Mouse (Mus musculus) midbrain, postnatal 0 days (tissue): ENCODE data around the gene Katnal1. TPM values are rescaled to one million over a fixed set of nuclear protein-coding genes. Genes with fewer than 3 reads are reported as not detected.

Experiments
- ATAC-seq: fragments of 200-750 bp; cut with Nextera tagmentation; 2 replicates; pipeline ENCODE4 v1.8.0; 2017; ENCODE audit warnings: moderate number of reproducible peaks, mild to moderate bottlenecking, moderate TSS enrichment, moderate library complexity; ENCODE audit not compliant: low FRiP score
- DNase-seq: peaks from one replicate; pipeline ENCODE4 v3.0.0-alpha.2; 2015; ENCODE audit warnings: low spot score
- H3K27ac ChIP-seq: fragments of 300-500 bp; sonication (generic); 2 replicates; pipeline ENCODE4 v1.5.1; 2014; ENCODE audit warnings: low read depth, mild to moderate bottlenecking, low read length, mixed read lengths
- H3K27me3 ChIP-seq: fragments of 300-500 bp; sonication (generic); 2 replicates; pipeline ENCODE4 v1.6.1; 2014; ENCODE audit warnings: low read length, control low read depth, mixed read lengths; ENCODE audit not compliant: insufficient read depth
- H3K36me3 ChIP-seq: fragments of 300-500 bp; sonication (generic); 2 replicates; pipeline ENCODE4 v1.6.1; 2014; ENCODE audit warnings: low read length, control low read depth, mixed read lengths; ENCODE audit not compliant: insufficient read depth
- H3K4me1 ChIP-seq: fragments of 300-500 bp; sonication (generic); 2 replicates; pipeline ENCODE4 v1.6.1; 2014; ENCODE audit warnings: mild to moderate bottlenecking, control low read depth, antibody characterized with exemption, low read length, mixed read lengths; ENCODE audit not compliant: insufficient read depth
- H3K4me2 ChIP-seq: fragments of 300-500 bp; sonication (generic); 2 replicates; pipeline ENCODE4 v1.6.1; 2014; ENCODE audit warnings: low read depth, mild to moderate bottlenecking, low read length, mixed read lengths; ENCODE audit not compliant: poor library complexity, severe bottlenecking
- H3K4me3 ChIP-seq: fragments of 300-500 bp; sonication (generic); 2 replicates; pipeline ENCODE4 v1.5.1; 2014; ENCODE audit warnings: low read depth, mild to moderate bottlenecking, low read length, moderate library complexity
- H3K9ac ChIP-seq: fragments of 300-500 bp; sonication (generic); replicated peaks from 2 replicates; pipeline ENCODE4 v1.6.1; 2014; ENCODE audit warnings: mild to moderate bottlenecking, low read length, moderate library complexity, mixed read lengths; ENCODE audit not compliant: poor library complexity, severe bottlenecking
- H3K9me3 ChIP-seq: fragments of 300-500 bp; sonication (generic); 2 replicates; pipeline ENCODE4 v1.6.1; 2016; ENCODE audit warnings: low read length, control low read depth
- CTCF ChIP-seq: IDR thresholded peaks from 2 replicates; pipeline ENCODE4 v1.5.1; 2016; ENCODE audit warnings: antibody characterized with exemption, mild to moderate bottlenecking
- WGBS: fragments of 180-500 bp; shearing (Covaris S2); extraction: QIAGEN DNeasy Blood & Tissue Kit; methylation state at CpG from one replicate; pipeline ENCODE4 v1.1.7; 2014; 5-methylcytosine and 5-hydroxymethylcytosine counted together
- polyA plus RNA-seq: library from polyadenylated mRNA; unstranded; fragments of >200 nt; fragmentation: Nextera tagmentation; extraction: Ambion mirVana; gene quantifications from 2 replicates; pipeline ENCODE4 v1.2.1, GENCODE M21; 2015
- total RNA-seq: library from RNA; depleted of rRNA; stranded (reverse); fragments of >200 nt; gene quantifications from 2 replicates; pipeline ENCODE4 v1.2.3, GENCODE M21; 2014

The Katnal1 gene
- total and polyA plus RNA-seq, 2 experiments from 2014 or later, result 31.4 to 38.0 TPM

DNA sequence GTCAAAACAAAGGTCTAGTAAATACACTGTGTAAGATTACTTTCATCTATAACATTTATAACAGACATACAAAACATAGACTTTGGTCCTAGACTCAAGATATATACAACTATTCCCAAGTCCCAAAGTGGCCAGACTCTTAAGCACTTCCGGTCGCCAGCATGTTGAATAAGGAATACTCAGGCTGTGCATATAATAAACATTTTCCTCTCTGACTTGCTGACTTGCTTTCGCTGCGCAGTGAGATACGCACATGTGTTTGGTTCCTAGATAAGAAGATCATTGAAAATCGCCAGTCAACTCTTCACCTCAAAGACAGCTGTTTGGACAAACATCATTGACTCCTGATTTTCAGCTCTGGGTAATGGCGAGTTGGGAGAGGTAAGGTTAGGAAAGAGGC, 61.9 kb downstream of the Katnal1 start:
- WGBS, result 92% methylated on average over 7 of the region's 7 CpGs
- H3K9me3 ChIP-seq, result no peaks in the 10 kb centered on the region
- H3K4me1 ChIP-seq, result no peaks in the 10 kb centered on the region

GRCm38 (mm10) chr5:148866571-148866970, 62.5 kb downstream of the Katnal1 start:
- no peak overlapping the region for H3K4me2 ChIP-seq
- H3K9me3 ChIP-seq, result no peaks in the 10 kb centered on the region
- H3K27me3 ChIP-seq, result no peaks in the 10 kb centered on the region
- no peak overlapping the region for H3K27ac ChIP-seq
- H3K4me1 ChIP-seq, result no peaks in the 10 kb centered on the region
- H3K4me3 ChIP-seq, result no peak overlapping the region
- TF ChIP-seq CTCF, result no peak
- 90% methylated on average over 10 of the region's 10 CpGs for WGBS
- ATAC-seq, result no peak
- no peak overlapping the region for H3K9ac ChIP-seq
- no peak for DNase-seq
- H3K36me3 ChIP-seq, result no peaks in the 10 kb centered on the region

More for the DNA sequence above, 61.9 kb downstream of the Katnal1 start:
- DNase-seq (no peak), ATAC-seq (no peak)
- Histone ChIP-seq H3K9ac (no peak overlapping the region), H3K4me2 (no peak overlapping the region), H3K27ac (no peak overlapping the region), H3K27me3 (no peaks in the 10 kb centered on the region), H3K36me3 (no peaks in the 10 kb centered on the region), H3K4me3 (no peak overlapping the region)
- no peak for TF ChIP-seq CTCF

DNA sequence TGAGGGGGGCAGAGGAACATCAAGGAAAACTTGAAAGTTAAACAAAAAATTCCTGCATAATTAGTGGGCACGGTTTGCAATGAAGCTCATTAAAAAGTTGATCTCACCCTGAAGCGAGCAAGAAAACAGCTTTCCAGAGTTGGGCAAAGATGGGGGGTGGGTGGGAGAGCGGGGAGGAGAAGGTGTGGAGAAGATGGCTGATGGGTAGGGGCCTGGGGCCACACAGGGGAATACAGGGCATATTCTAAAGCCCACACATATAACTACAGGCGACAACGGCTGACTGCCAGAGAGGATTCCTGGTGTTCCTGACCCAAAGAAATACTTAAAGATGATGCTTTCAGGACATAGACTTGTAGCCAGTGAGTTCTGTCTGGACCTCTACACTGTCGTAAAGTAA, 65.7 kb downstream of the Katnal1 start:
- Histone ChIP-seq H3K27ac (no peak overlapping the region), H3K4me1 (no peaks in the 10 kb centered on the region), H3K4me2 (no peak overlapping the region), H3K27me3 (no peaks in the 10 kb centered on the region), H3K9me3 (no peaks in the 10 kb centered on the region), H3K4me3 (no peak overlapping the region), H3K36me3 (no peaks in the 10 kb centered on the region), H3K9ac (no peak overlapping the region)
- no peak for DNase-seq
- no peak for ATAC-seq
- 66% methylated on average over 6 of the region's 6 CpGs for WGBS
- no peak for TF ChIP-seq CTCF

DNA sequence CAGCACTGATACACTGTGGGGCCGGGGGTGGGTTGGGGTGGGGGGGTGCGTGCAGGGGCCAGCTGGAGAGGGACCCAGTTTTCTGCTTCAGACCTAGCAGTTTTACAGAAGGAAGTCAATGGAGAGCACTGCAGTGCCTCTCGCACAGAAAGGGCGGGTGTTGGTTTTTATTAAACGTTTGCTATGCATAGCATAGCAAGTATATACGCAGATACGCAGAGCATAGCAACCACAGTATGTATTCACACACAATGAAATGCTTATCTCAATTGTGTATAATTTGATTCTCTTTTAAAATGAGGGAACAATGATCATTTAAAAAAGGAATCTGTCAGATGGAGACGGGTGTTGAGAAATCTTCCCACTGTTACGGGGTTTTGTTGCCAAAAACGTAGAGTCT, 66.3 kb downstream of the Katnal1 start:
- Histone ChIP-seq H3K9me3 (no peaks in the 10 kb centered on the region), H3K4me2 (no peak overlapping the region), H3K27me3 (no peaks in the 10 kb centered on the region), H3K27ac (no peak overlapping the region), H3K4me3 (no peak overlapping the region), H3K4me1 (no peaks in the 10 kb centered on the region), H3K36me3 (no peaks in the 10 kb centered on the region), H3K9ac (no peak overlapping the region)
- DNase-seq, result no peak
- WGBS, result 66% methylated on average over 10 of the region's 10 CpGs
- no peak for TF ChIP-seq CTCF
- ATAC-seq, result no peak

DNA sequence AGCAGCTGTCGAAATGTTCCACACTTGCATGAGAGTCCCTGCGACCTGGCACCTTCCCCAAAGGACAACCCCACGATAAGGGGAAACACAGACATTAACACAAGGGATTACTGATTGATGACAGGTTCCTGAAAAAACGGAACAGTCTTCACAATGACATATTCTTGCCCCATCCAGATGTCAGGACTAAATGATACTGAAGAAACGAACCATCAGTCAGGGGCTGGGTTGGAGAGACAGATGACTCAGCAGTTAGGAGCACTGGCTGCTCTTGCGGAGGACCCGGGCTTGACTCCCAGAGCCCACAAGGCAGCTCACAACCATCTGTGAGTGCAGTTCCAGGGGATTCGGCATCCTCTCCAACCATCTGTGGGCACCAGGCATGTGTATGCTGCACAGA, 67.0 kb downstream of the Katnal1 start:
- Histone ChIP-seq H3K4me3 (no peak overlapping the region), H3K9ac (no peak overlapping the region), H3K27me3 (no peaks in the 10 kb centered on the region), H3K27ac (no peak overlapping the region), H3K36me3 (no peaks in the 10 kb centered on the region), H3K4me1 (no peaks in the 10 kb centered on the region), H3K4me2 (no peak overlapping the region), H3K9me3 (no peaks in the 10 kb centered on the region)
- peak; percentile 10 for DNase-seq
- no peak for TF ChIP-seq CTCF
- 63% methylated on average over 8 of the region's 8 CpGs for WGBS
- ATAC-seq, result no peak

DNA sequence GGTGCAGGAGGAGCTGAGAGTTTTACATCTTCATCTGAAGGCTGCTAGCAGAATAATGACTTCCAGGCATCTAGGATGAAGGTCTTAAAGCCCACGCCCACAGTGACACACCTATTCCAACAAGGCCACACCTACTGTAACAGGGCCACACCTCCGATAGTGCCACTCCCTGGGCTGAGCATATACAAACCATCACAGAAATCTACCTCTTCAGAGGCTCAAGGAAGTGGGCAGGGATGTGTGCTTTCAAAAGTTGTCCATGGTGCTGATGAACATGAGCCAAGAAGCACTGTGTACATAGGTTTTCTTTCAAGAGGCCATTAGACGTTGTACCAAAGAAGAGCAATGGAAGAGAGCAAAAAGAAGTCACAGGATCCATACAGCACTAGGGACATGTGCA, 71.6 kb downstream of the Katnal1 start:
- peaks cover 11% of the 10 kb centered on the region; the same call in 1 of the 2 replicates for H3K4me1 ChIP-seq
- no peak for TF ChIP-seq CTCF
- DNase-seq, result no peak
- H3K9ac ChIP-seq, result no peak overlapping the region
- 92% methylated on average over 3 of the region's 3 CpGs for WGBS
- H3K4me3 ChIP-seq, result no peak overlapping the region
- no peak overlapping the region for H3K27ac ChIP-seq
- H3K36me3 ChIP-seq, result no peaks in the 10 kb centered on the region
- H3K27me3 ChIP-seq, result no peaks in the 10 kb centered on the region
- ATAC-seq, result no peak
- H3K9me3 ChIP-seq, result no peaks in the 10 kb centered on the region
- H3K4me2 ChIP-seq, result no peak overlapping the region
